ENCODE assay signal across 31 mouse cellular contexts in the genomic region with DNA sequence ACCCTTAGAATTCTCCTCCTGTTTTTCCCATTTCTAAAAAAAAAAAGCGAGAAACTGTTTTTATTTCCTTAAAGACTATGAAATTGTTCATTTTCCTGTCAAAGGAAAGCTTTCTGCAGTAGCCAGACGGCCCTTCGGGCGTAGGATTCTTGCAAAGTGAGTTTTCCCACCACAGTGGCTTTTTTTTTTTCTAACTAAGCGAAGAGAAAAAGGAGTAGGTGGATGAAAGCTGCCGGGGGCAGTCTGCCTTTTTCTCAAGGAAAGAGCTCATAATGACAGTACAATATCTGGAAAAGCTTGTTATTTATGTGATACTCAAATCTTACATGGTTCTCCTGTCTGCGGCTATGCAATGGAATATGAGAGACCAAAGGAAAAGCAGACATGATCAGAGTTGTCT. TPM values are rescaled to one million over a fixed set of nuclear protein-coding genes. Genes with fewer than 3 reads are reported as not detected.
DNase-seq lines count a peak whose midpoint lies in the region; ATAC-seq and TF ChIP-seq lines count a peak whose summit lies in the region.
"Had no signal": no experiment of that assay in that cellular context is flagged by ENCODE, and none has a peak within 500 bp of the region (broad histone marks: within the 10 kb centered on the region; RNA-seq: fewer than 3 reads in every experiment).

No protein-coding gene starts in this region.

- ATAC-seq in frontal cortex, adult (ENCODE audit: low TSS enrichment), result peak; percentile 78
- ATAC-seq in limb, embryonic 14.5 days (ENCODE audit: low FRiP score, low read depth), result no peak
- ATAC-seq in heart, embryonic 11.5 days (replicated peaks; ENCODE audit: insufficient number of reproducible peaks, low FRiP score, low TSS enrichment), result no peak
- ATAC-seq: hindbrain, embryonic 16.5 days; intestine, embryonic 15.5 days; Patski had no signal

- no peak overlapping the region for H3K9ac ChIP-seq in limb, embryonic 14.5 days (ENCODE audit: low read depth, low read length, severe bottlenecking)
- no peak overlapping the region for H3K9ac ChIP-seq in heart, embryonic 11.5 days (ENCODE audit: low read depth, low read length)
- H3K9ac ChIP-seq: intestine, embryonic 15.5 days; liver, embryonic 15.5 days; lung, embryonic 14.5 days; stomach, embryonic 15.5 days had no signal

- H3K27me3 ChIP-seq in limb, embryonic 14.5 days (ENCODE audit: control insufficient read depth, insufficient read depth, low read length), result no peaks in the 10 kb centered on the region
- H3K27me3 ChIP-seq in limb, embryonic 10.5 days (ENCODE audit: low read depth, poor library complexity, severe bottlenecking), result no peaks in the 10 kb centered on the region
- H3K27me3 ChIP-seq in heart, embryonic 11.5 days (ENCODE audit: control insufficient read depth, insufficient read depth, low read length), result no peaks in the 10 kb centered on the region
- H3K27me3 ChIP-seq: intestine, embryonic 15.5 days; liver, embryonic 15.5 days; Patski; stomach, embryonic 15.5 days had no signal

- H3K36me3 ChIP-seq in limb, embryonic 14.5 days (ENCODE audit: control insufficient read depth, insufficient read depth, low read length), result no peaks in the 10 kb centered on the region
- no peaks in the 10 kb centered on the region for H3K36me3 ChIP-seq in limb, embryonic 10.5 days
- no peaks in the 10 kb centered on the region for H3K36me3 ChIP-seq in heart, embryonic 11.5 days (ENCODE audit: control insufficient read depth, insufficient read depth, low read length)
- H3K36me3 ChIP-seq: hindbrain, embryonic 10.5 days; intestine, embryonic 15.5 days; liver, embryonic 15.5 days; stomach, embryonic 15.5 days had no signal

- no peak overlapping the region for H3K27ac ChIP-seq in limb, embryonic 14.5 days (replicated peaks; ENCODE audit: low read depth, low read length)
- no peak overlapping the region for H3K27ac ChIP-seq in limb, embryonic 10.5 days
- no peak overlapping the region for H3K27ac ChIP-seq in heart, embryonic 11.5 days (ENCODE audit: low read depth, low read length)
- H3K27ac ChIP-seq: hindbrain, embryonic 10.5 days; intestine, embryonic 15.5 days; kidney, postnatal 0 days; liver, embryonic 15.5 days; stomach, embryonic 15.5 days had no signal

- no peaks in the 10 kb centered on the region for H3K9me3 ChIP-seq in limb, embryonic 14.5 days (ENCODE audit: control insufficient read depth, low read length)
- no peaks in the 10 kb centered on the region for H3K9me3 ChIP-seq in limb, embryonic 10.5 days (replicated peaks)
- no peaks in the 10 kb centered on the region for H3K9me3 ChIP-seq in heart, embryonic 11.5 days (replicated peaks; ENCODE audit: control insufficient read depth, low read length)
- H3K9me3 ChIP-seq: hindbrain, embryonic 10.5 days; intestine, embryonic 15.5 days; liver, embryonic 15.5 days; stomach, embryonic 15.5 days had no signal

- no peak for TF ChIP-seq POLR2A in limb, embryonic 14.5 days (IDR thresholded peaks at IDR 0.05; ENCODE audit: borderline replicate concordance, extremely low read depth, insufficient read depth, insufficient read length)

- 72% methylated on average over 7 of the region's 7 CpGs for WGBS in limb, embryonic 14.5 days
- WGBS in limb, embryonic 10.5 days, result 84% methylated on average over 7 of the region's 7 CpGs
- 88% methylated on average over 7 of the region's 7 CpGs for WGBS in heart, embryonic 11.5 days (ENCODE audit: insufficient replicate concordance)

- no peak for DNase-seq in frontal cortex, postnatal 25 days (ENCODE audit: low spot score in 2 of 2)
- DNase-seq in limb, embryonic 14.5 days (ENCODE audit: low spot score), result peak; percentile 7
- DNase-seq in limb, embryonic 10.5 days (ENCODE audit: low spot score), result no peak
- peak; percentile 51 to 62 for DNase-seq in right cerebral cortex, postnatal 10 days (ENCODE audit: low spot score in 2 of 2)
- DNase-seq in right cerebral cortex, adult 2 months (ENCODE audit: low spot score in 2 of 2), result no peak
- DNase-seq in thymus, postnatal 10 days (ENCODE audit: low spot score in 2 of 2), result no peak
- DNase-seq: adrenal gland, postnatal 10 days; cerebellum, adult 18-20 months; gastrocnemius, postnatal 10 days; heart, postnatal 14 days; kidney, adult 8-10 months; lung, embryonic 14.5 days; lung, postnatal 14 days had no signal

- no peak overlapping the region for H3K4me3 ChIP-seq in limb, embryonic 14.5 days (replicated peaks; ENCODE audit: low read length)
- H3K4me3 ChIP-seq in limb, embryonic 10.5 days, result no peak overlapping the region
- no peak overlapping the region for H3K4me3 ChIP-seq in heart, embryonic 11.5 days (ENCODE audit: low read depth, low read length)
- H3K4me3 ChIP-seq: erythroblast, embryonic 14.5 days; hindbrain, embryonic 10.5 days; intestine, embryonic 15.5 days; liver, embryonic 15.5 days; stomach, embryonic 15.5 days had no signal

- H3K4me1 ChIP-seq in limb, embryonic 14.5 days (ENCODE audit: control insufficient read depth, insufficient read depth, low read length), result no peaks in the 10 kb centered on the region
- H3K4me1 ChIP-seq in limb, embryonic 10.5 days, result no peaks in the 10 kb centered on the region
- H3K4me1 ChIP-seq in heart, embryonic 11.5 days (ENCODE audit: control insufficient read depth, insufficient read depth, low read length), result peaks cover 3% of the 10 kb centered on the region; the same call in 1 of the 2 replicates
- H3K4me1 ChIP-seq: intestine, embryonic 15.5 days; liver, embryonic 15.5 days; stomach, embryonic 15.5 days had no signal

- no peak overlapping the region for H3K4me2 ChIP-seq in limb, embryonic 14.5 days (replicated peaks; ENCODE audit: low read depth, low read length, severe bottlenecking)
- H3K4me2 ChIP-seq in heart, embryonic 11.5 days, result no peak overlapping the region
- H3K4me2 ChIP-seq: intestine, embryonic 15.5 days; liver, embryonic 15.5 days; lung, embryonic 14.5 days; stomach, embryonic 15.5 days had no signal

RNA-seq across cellular contexts. Expression of gene Samd13, which starts 25.7 kb away (rescaled TPM):
- 0.55 and 0.72 TPM in 2 replicates for polyA plus RNA-seq in limb, embryonic 14.5 days (2012; rRNA removed)
- 0.83 and 1.4 TPM in 2 replicates for polyA plus RNA-seq in limb, embryonic 14.5 days (2014; fragmentation: Nextera tagmentation; extraction: Ambion mirVana)
- polyA plus RNA-seq in limb, embryonic 10.5 days (2016; fragmentation: Nextera tagmentation; extraction: Ambion mirVana), result 0.83 and 1.2 TPM in 2 replicates
- polyA plus RNA-seq in heart, embryonic 11.5 days (2014; fragmentation: Nextera tagmentation; extraction: Ambion mirVana), result 1.2 and 1.7 TPM in 2 replicates
- polyA plus RNA-seq: erythroblast, embryonic 14.5 days; liver, adult 2 months; Patski; small intestine, adult 2 months had no signal

RNA-seq across cellular contexts. Expression of gene 4930503B20Rik, which starts 60.0 kb away (rescaled TPM):
- 0.09 TPM in 1 of 2 replicates, not detected in the other for polyA plus RNA-seq in limb, embryonic 14.5 days (2012; rRNA removed)
- not detected in 2 replicates for polyA plus RNA-seq in limb, embryonic 14.5 days (2014; fragmentation: Nextera tagmentation; extraction: Ambion mirVana)
- polyA plus RNA-seq in limb, embryonic 10.5 days (2016; fragmentation: Nextera tagmentation; extraction: Ambion mirVana), result not detected in 2 replicates
- polyA plus RNA-seq in heart, embryonic 11.5 days (2014; fragmentation: Nextera tagmentation; extraction: Ambion mirVana), result not detected in 2 replicates
- polyA plus RNA-seq: embryonic facial prominence, embryonic 14.5 days; erythroblast, embryonic 14.5 days; forebrain, embryonic 14.5 days; heart, embryonic 14.5 days; hindbrain, embryonic 10.5 days; hindbrain, embryonic 16.5 days; intestine, embryonic 15.5 days; kidney, postnatal 0 days; large intestine, adult 2 months; limb, embryonic 11.5 days; liver, adult 2 months; liver, embryonic 15.5 days; lung, embryonic 14.5 days; neural tube, embryonic 11.5 days; small intestine, adult 2 months; stomach, embryonic 15.5 days had no signal

Comparison
In these comparisons a context has a peak if more than half of its experiments do, and no peak if none do; other contexts are left out.
1. DNase-seq: peak in limb, embryonic 14.5 days (single experiment) and right cerebral cortex, postnatal 10 days (2 of 2); none in frontal cortex, postnatal 25 days (0 of 2), limb, embryonic 10.5 days (single experiment), right cerebral cortex, adult 2 months (0 of 2) and thymus, postnatal 10 days (0 of 2).